Mouse (Mus musculus): Measurements from ENCODE around the gene Sf3b6. TPM values are rescaled to one million over a fixed set of nuclear protein-coding genes. Genes with fewer than 3 reads are reported as not detected.
"Not testable (repeated sequence)": the region's sequence is repeated elsewhere in the genome, so short reads cannot be mapped to it uniquely, and the experiment has no call there.

Gene Sf3b6
- polyA plus RNA-seq, 1 experiment from 2014 or later: 233 TPM

- ATAC-seq; H3K27ac ChIP-seq (ENCODE audit: low read length); H3K4me1 ChIP-seq (replicated peaks; ENCODE audit: control insufficient read depth, insufficient read depth, low read length); H3K4me2 ChIP-seq (ENCODE audit: low read length); H3K36me3 ChIP-seq (ENCODE audit: control insufficient read depth, insufficient read depth); H3K9ac ChIP-seq (replicated peaks; ENCODE audit: low read depth, low read length); H3K9me3 ChIP-seq (ENCODE audit: control insufficient read depth, low read length); H3K4me3 ChIP-seq (replicated peaks; ENCODE audit: low read length); H3K27me3 ChIP-seq (replicated peaks; ENCODE audit: control insufficient read depth, insufficient read depth, low read length): not testable (repeated sequence)
- WGBS: 88% methylated on average over 8 of the region's 9 CpGs
Measured at GRCm38 (mm10) chr12:4781725-4782404, 35.5 kb upstream of the Sf3b6 start.

- Histone ChIP-seq H3K27ac (ENCODE audit: low read length) (no peak overlapping the region), H3K36me3 (ENCODE audit: control insufficient read depth, insufficient read depth) (no peaks in the 10 kb centered on the region), H3K9ac (replicated peaks; ENCODE audit: low read depth, low read length) (no peak overlapping the region), H3K9me3 (ENCODE audit: control insufficient read depth, low read length) (no peaks in the 10 kb centered on the region), H3K27me3 (replicated peaks; ENCODE audit: control insufficient read depth, insufficient read depth, low read length) (no peaks in the 10 kb centered on the region), H3K4me1 (replicated peaks; ENCODE audit: control insufficient read depth, insufficient read depth, low read length) (no peaks in the 10 kb centered on the region), H3K4me3 (replicated peaks; ENCODE audit: low read length) (no peak overlapping the region), H3K4me2 (ENCODE audit: low read length) (no peak overlapping the region)
- 72% methylated on average over 5 of the region's 5 CpGs for WGBS
- no peak for ATAC-seq
Measured at GRCm38 (mm10) chr12:4783598-4783997, 33.7 kb upstream of the Sf3b6 start.

- no peak overlapping the region for H3K9ac ChIP-seq (replicated peaks; ENCODE audit: low read depth, low read length)
- 82% methylated on average over 2 of the region's 2 CpGs for WGBS
- H3K36me3 ChIP-seq (ENCODE audit: control insufficient read depth, insufficient read depth): no peaks in the 10 kb centered on the region
- no peaks in the 10 kb centered on the region for H3K9me3 ChIP-seq (ENCODE audit: control insufficient read depth, low read length)
- no peak overlapping the region for H3K4me2 ChIP-seq (ENCODE audit: low read length)
- no peaks in the 10 kb centered on the region for H3K4me1 ChIP-seq (replicated peaks; ENCODE audit: control insufficient read depth, insufficient read depth, low read length)
- ATAC-seq: no peak
- H3K27ac ChIP-seq (ENCODE audit: low read length): no peak overlapping the region
- H3K4me3 ChIP-seq (replicated peaks; ENCODE audit: low read length): no peak overlapping the region
- H3K27me3 ChIP-seq (replicated peaks; ENCODE audit: control insufficient read depth, insufficient read depth, low read length): no peaks in the 10 kb centered on the region
Measured at GRCm38 (mm10) chr12:4784466-4784865, 32.9 kb upstream of the Sf3b6 start.

- WGBS: 93% methylated on average over 25 of the region's 25 CpGs
- H3K9ac ChIP-seq (replicated peaks; ENCODE audit: low read depth, low read length); H3K27ac ChIP-seq (ENCODE audit: low read length); H3K36me3 ChIP-seq (ENCODE audit: control insufficient read depth, insufficient read depth); H3K4me2 ChIP-seq (ENCODE audit: low read length); H3K9me3 ChIP-seq (ENCODE audit: control insufficient read depth, low read length); H3K27me3 ChIP-seq (replicated peaks; ENCODE audit: control insufficient read depth, insufficient read depth, low read length); H3K4me1 ChIP-seq (replicated peaks; ENCODE audit: control insufficient read depth, insufficient read depth, low read length); H3K4me3 ChIP-seq (replicated peaks; ENCODE audit: low read length); ATAC-seq: not testable (repeated sequence)
Measured at GRCm38 (mm10) chr12:4788128-4788527, 29.2 kb upstream of the Sf3b6 start.

- Histone ChIP-seq H3K9me3 (ENCODE audit: control insufficient read depth, low read length) (no peaks in the 10 kb centered on the region), H3K9ac (replicated peaks; ENCODE audit: low read depth, low read length) (no peak overlapping the region), H3K36me3 (ENCODE audit: control insufficient read depth, insufficient read depth) (no peaks in the 10 kb centered on the region), H3K4me3 (replicated peaks; ENCODE audit: low read length) (no peak overlapping the region), H3K27me3 (replicated peaks; ENCODE audit: control insufficient read depth, insufficient read depth, low read length) (no peaks in the 10 kb centered on the region), H3K27ac (ENCODE audit: low read length) (no peak overlapping the region), H3K4me1 (replicated peaks; ENCODE audit: control insufficient read depth, insufficient read depth, low read length) (no peaks in the 10 kb centered on the region), H3K4me2 (ENCODE audit: low read length) (no peak overlapping the region)
- WGBS: 70% methylated on average over 1 of the region's 1 CpGs
- no peak for ATAC-seq
Measured at GRCm38 (mm10) chr12:4793718-4794117, 23.6 kb upstream of the Sf3b6 start.

DNA sequence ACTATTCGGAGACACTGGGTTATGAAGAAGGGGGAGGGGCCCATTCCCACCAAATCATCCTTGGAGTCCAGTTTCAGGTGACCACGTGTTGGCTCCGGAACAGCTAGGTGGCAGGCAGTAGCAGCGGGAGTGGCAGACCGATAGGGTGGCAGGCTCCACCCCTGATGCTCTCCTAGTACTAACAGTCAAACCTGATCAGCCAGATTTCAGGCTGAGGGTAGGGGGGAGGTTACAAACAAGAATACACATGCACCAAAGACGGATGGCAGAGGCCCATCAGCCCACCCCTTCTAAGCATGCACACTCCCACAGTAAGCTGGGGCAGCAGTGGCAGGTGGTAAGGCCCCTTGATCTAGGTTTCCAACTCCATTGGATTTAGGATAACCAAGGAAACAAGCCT is 19.9 kb upstream of the Sf3b6 start:
- not testable (repeated sequence) for H3K27me3 ChIP-seq (replicated peaks; ENCODE audit: control insufficient read depth, insufficient read depth, low read length); H3K4me2 ChIP-seq (ENCODE audit: low read length); H3K4me1 ChIP-seq (replicated peaks; ENCODE audit: control insufficient read depth, insufficient read depth, low read length); H3K27ac ChIP-seq (ENCODE audit: low read length); H3K9ac ChIP-seq (replicated peaks; ENCODE audit: low read depth, low read length); H3K4me3 ChIP-seq (replicated peaks; ENCODE audit: low read length); H3K36me3 ChIP-seq (ENCODE audit: control insufficient read depth, insufficient read depth); ATAC-seq; H3K9me3 ChIP-seq (ENCODE audit: control insufficient read depth, low read length)
- 77% methylated on average over 6 of the region's 6 CpGs for WGBS

DNA sequence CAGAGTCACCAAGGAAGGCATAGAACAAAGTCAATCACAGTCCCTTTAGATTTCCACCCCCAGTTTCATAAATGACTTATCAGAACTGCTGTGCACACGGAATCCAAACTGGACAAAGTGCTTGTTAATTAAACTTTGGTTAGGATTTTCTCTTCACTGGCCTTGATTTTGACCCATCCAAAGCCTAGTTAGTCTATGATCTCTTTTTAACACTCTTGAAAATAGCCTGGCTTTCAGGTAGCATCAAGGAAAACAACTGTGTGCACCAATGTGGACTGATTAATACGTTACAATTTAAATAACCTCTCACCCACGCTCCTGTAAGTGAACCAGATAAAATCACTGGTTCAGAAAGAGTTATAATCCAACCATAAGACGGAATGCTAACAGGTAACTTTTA is 6.3 kb upstream of the Sf3b6 start:
- Histone ChIP-seq H3K9ac (replicated peaks; ENCODE audit: low read depth, low read length) (no peak overlapping the region), H3K27ac (ENCODE audit: low read length) (no peak overlapping the region), H3K9me3 (ENCODE audit: control insufficient read depth, low read length) (no peaks in the 10 kb centered on the region), H3K4me1 (replicated peaks; ENCODE audit: control insufficient read depth, insufficient read depth, low read length) (no peaks in the 10 kb centered on the region), H3K36me3 (ENCODE audit: control insufficient read depth, insufficient read depth) (no peaks in the 10 kb centered on the region), H3K4me3 (replicated peaks; ENCODE audit: low read length) (no peak overlapping the region), H3K27me3 (replicated peaks; ENCODE audit: control insufficient read depth, insufficient read depth, low read length) (no peaks in the 10 kb centered on the region), H3K4me2 (ENCODE audit: low read length) (no peak overlapping the region)
- ATAC-seq: no peak
- WGBS: 79% methylated on average over 4 of the region's 4 CpGs

DNA sequence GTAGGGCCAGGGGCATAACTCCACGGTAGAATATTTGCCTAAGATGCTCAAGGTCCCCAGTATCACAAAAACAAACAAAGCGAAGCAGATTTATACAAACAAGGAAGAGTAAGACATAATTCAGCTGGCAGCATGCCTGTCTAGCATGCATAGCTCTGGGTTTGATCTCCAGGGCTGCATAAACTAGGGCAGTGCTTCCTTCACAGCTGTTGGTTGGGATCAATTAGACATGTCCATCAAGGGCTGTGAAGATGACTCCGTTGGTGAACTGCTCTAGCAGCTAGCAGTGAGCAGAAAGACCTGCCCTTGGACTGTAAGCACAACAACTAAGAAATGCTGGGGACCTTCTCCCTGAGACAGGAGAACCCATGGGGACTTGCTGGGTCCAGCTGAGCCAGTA is 5.6 kb upstream of the Sf3b6 start:
- no peak overlapping the region for H3K4me2 ChIP-seq (ENCODE audit: low read length)
- ATAC-seq: no peak
- no peaks in the 10 kb centered on the region for H3K36me3 ChIP-seq (ENCODE audit: control insufficient read depth, insufficient read depth)
- no peak overlapping the region for H3K9ac ChIP-seq (replicated peaks; ENCODE audit: low read depth, low read length)
- H3K4me1 ChIP-seq (replicated peaks; ENCODE audit: control insufficient read depth, insufficient read depth, low read length): peaks cover 4% of the 10 kb centered on the region; the same call in 1 of the 2 replicates
- no peaks in the 10 kb centered on the region for H3K9me3 ChIP-seq (ENCODE audit: control insufficient read depth, low read length)
- no peak overlapping the region for H3K27ac ChIP-seq (ENCODE audit: low read length)
- 77% methylated on average over 3 of the region's 3 CpGs for WGBS
- H3K27me3 ChIP-seq (replicated peaks; ENCODE audit: control insufficient read depth, insufficient read depth, low read length): no peaks in the 10 kb centered on the region
- no peak overlapping the region for H3K4me3 ChIP-seq (replicated peaks; ENCODE audit: low read length)

GRCm38 (mm10) chr12:4813636-4814035 is 3.7 kb upstream of the Sf3b6 start:
- no peak for ATAC-seq
- 81% methylated on average over 4 of the region's 4 CpGs for WGBS

More at GRCm38 (mm10) chr12:4813636-4814035, 3.7 kb upstream of the Sf3b6 start:
- H3K4me2 ChIP-seq (ENCODE audit: low read length): no peak overlapping the region
- H3K36me3 ChIP-seq (ENCODE audit: control insufficient read depth, insufficient read depth): no peaks in the 10 kb centered on the region
- no peak overlapping the region for H3K27ac ChIP-seq (ENCODE audit: low read length)
- H3K9me3 ChIP-seq (ENCODE audit: control insufficient read depth, low read length): no peaks in the 10 kb centered on the region
- H3K4me3 ChIP-seq (replicated peaks; ENCODE audit: low read length): no peak overlapping the region
- no peaks in the 10 kb centered on the region for H3K27me3 ChIP-seq (replicated peaks; ENCODE audit: control insufficient read depth, insufficient read depth, low read length)
- H3K9ac ChIP-seq (replicated peaks; ENCODE audit: low read depth, low read length): no peak overlapping the region
- peaks cover 11% of the 10 kb centered on the region for H3K4me1 ChIP-seq (replicated peaks; ENCODE audit: control insufficient read depth, insufficient read depth, low read length)

Data from forebrain, embryonic 16.5 days (tissue).